Mouse (Mus musculus): ENCODE results near the gene Stx3.

Gene Stx3

DNA sequence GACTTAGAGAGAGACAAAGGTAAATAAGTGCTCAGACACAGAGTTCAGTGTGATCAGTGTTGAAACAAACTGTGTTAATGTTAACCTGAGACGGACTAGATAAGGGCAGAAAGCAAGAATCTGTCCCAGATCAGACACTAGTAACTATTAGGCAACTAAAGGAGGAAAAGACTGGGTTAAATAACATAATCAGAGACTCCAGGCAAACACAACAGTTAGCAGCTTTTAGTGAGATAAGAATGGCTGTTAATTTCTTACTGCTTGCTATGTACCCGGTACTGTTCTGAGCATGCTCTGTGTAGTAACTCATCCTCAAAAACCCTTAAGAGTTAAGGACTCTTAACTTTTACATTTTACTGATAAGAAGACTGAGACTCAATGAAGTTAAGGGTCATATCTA lies 93.3 kb downstream of the Stx3 start:
- ATAC-seq (ENCODE audit: low TSS enrichment): no peak
